Mouse (Mus musculus) liver, adult 2 months (tissue): Measurements from ENCODE around the gene Spred2. TPM values are rescaled to one million over a fixed set of nuclear protein-coding genes. Genes with fewer than 3 reads are reported as not detected.

Experiments
- DNase-seq: peaks from one replicate; pipeline ENCODE4 v3.0.0-alpha.2; 2011; ENCODE audit warnings: low read depth, low spot score; ENCODE audit errors: extremely low read depth
- H3K27ac ChIP-seq: fragments of 200-500 bp; replicated peaks from 2 replicates; pipeline ENCODE4 v1.5.1; 2012; ENCODE audit warnings: low read depth, mild to moderate bottlenecking, control low read depth, inconsistent platforms, low read length; ENCODE audit not compliant: insufficient read depth
- H3K27me3 ChIP-seq: fragments of 200-500 bp; 2 replicates; pipeline ENCODE4 v1.6.1; 2012; ENCODE audit warnings: mild to moderate bottlenecking, moderate library complexity, low read length, inconsistent platforms; ENCODE audit not compliant: control insufficient read depth, insufficient read depth
- H3K36me3 ChIP-seq: fragments of 200-500 bp; 2 replicates; pipeline ENCODE4 v1.6.1; 2012; ENCODE audit warnings: low read length, inconsistent platforms; ENCODE audit not compliant: control insufficient read depth, insufficient read depth
- H3K4me1 ChIP-seq: fragments of 200-500 bp; 2 replicates; pipeline ENCODE4 v1.6.1; 2011; ENCODE audit warnings: low read length; ENCODE audit not compliant: control insufficient read depth, insufficient read depth
- H3K4me3 ChIP-seq: fragments of 200-500 bp; 2 replicates; pipeline ENCODE4 v1.5.1; 2011; ENCODE audit warnings: low read depth, mild to moderate bottlenecking, control low read depth, low read length, moderate library complexity; ENCODE audit not compliant: insufficient read depth
- H3K79me2 ChIP-seq: fragments of 200-500 bp; 2 replicates; pipeline ENCODE4 v1.6.1; 2012; ENCODE audit warnings: inconsistent platforms, mild to moderate bottlenecking, low read length, moderate library complexity; ENCODE audit not compliant: control insufficient read depth, insufficient read depth
- H3K9ac ChIP-seq: fragments of 200-500 bp; 2 replicates; pipeline ENCODE4 v1.6.1; 2012; ENCODE audit warnings: low read depth, mild to moderate bottlenecking, control low read depth, inconsistent platforms, low read length
- CTCF ChIP-seq: fragments of 200-500 bp; IDR thresholded peaks from 2 replicates; pipeline ENCODE4 v1.5.1; 2011; ENCODE audit warnings: low read depth, low read length, control low read depth
- POLR2A ChIP-seq: fragments of 200-500 bp; IDR thresholded peaks from 2 replicates; pipeline ENCODE4 v1.6.1; 2011; ENCODE audit warnings: low read length, control low read depth; ENCODE audit not compliant: insufficient read depth; ENCODE audit errors: extremely low read depth
- WGBS: fragments of 180-500 bp; shearing (Covaris S2); methylation state at CpG from one replicate; pipeline ENCODE4 v1.1.7; 2018; 5-methylcytosine and 5-hydroxymethylcytosine counted together
- polyA plus RNA-seq: library from polyadenylated mRNA; depleted of rRNA; stranded (reverse); fragments of >200 nt; gene quantifications from 2 replicates; pipeline ENCODE4 v1.2.3, GENCODE M21; 2012
- total RNA-seq: library from RNA; depleted of rRNA; stranded (reverse); fragments of >200 nt; gene quantifications from 2 replicates; pipeline ENCODE4 v1.2.3, GENCODE M21; 2014

The Spred2 gene
- total and polyA plus RNA-seq, 2 experiments, result 3.1 to 5.2 TPM

- Histone ChIP-seq H3K9ac (no peak overlapping the region), H3K4me1 (peaks cover 32% of the 10 kb centered on the region), H3K27ac (peak overlapping the region; percentile 21; the same call in 1 of the 2 replicates), H3K36me3 (no peaks in the 10 kb centered on the region), H3K79me2 (peaks cover 21% of the 10 kb centered on the region), H3K4me3 (no peak overlapping the region), H3K27me3 (no peaks in the 10 kb centered on the region)
- peak; percentile 75 for DNase-seq
- TF ChIP-seq CTCF (no peak), POLR2A (no peak)
- WGBS, result 27% methylated on average over 12 of the region's 12 CpGs
Observed at GRCm38 (mm10) chr11:19991303-19991976, 67.3 kb downstream of the Spred2 start.

GRCm38 (mm10) chr11:19992341-19993281 lies 68.4 kb downstream of the Spred2 start:
- DNase-seq, result peak; percentile 97
- peak overlapping the region; percentile 61 for H3K27ac ChIP-seq
- no peak overlapping the region for H3K4me3 ChIP-seq
- peak overlapping the region; percentile 4; the same call in 1 of the 2 replicates for H3K9ac ChIP-seq
- H3K4me1 ChIP-seq, result peaks cover 24% of the 10 kb centered on the region
- H3K36me3 ChIP-seq, result no peaks in the 10 kb centered on the region
- WGBS, result 37% methylated on average over 15 of the region's 15 CpGs
- no peaks in the 10 kb centered on the region for H3K27me3 ChIP-seq
- H3K79me2 ChIP-seq, result peaks cover 21% of the 10 kb centered on the region
- TF ChIP-seq POLR2A, result no peak
- no peak for TF ChIP-seq CTCF

- H3K27ac ChIP-seq, result peak overlapping the region; percentile 49; the same call in 1 of the 2 replicates
- TF ChIP-seq CTCF (no peak), POLR2A (no peak)
- H3K27me3 ChIP-seq, result no peaks in the 10 kb centered on the region
- no peak for DNase-seq
- H3K4me1 ChIP-seq, result peaks cover 20% of the 10 kb centered on the region
- no peaks in the 10 kb centered on the region for H3K36me3 ChIP-seq
- no peak overlapping the region for H3K9ac ChIP-seq
- no peak overlapping the region for H3K4me3 ChIP-seq
- WGBS, result 48% methylated on average over 1 of the region's 1 CpGs
- H3K79me2 ChIP-seq, result peaks cover 21% of the 10 kb centered on the region
Observed at GRCm38 (mm10) chr11:19993753-19994152, 69.6 kb downstream of the Spred2 start.

GRCm38 (mm10) chr11:19994262-19994790 lies 70.2 kb downstream of the Spred2 start:
- H3K4me1 ChIP-seq, result peaks cover 20% of the 10 kb centered on the region
- H3K27ac ChIP-seq, result no peak overlapping the region
- H3K27me3 ChIP-seq, result no peaks in the 10 kb centered on the region
- TF ChIP-seq POLR2A (no peak), CTCF (no peak)
- H3K36me3 ChIP-seq, result no peaks in the 10 kb centered on the region
- no peak overlapping the region for H3K9ac ChIP-seq
- DNase-seq, result no peak
- H3K79me2 ChIP-seq, result peaks cover 17% of the 10 kb centered on the region
- WGBS, result 98% methylated on average over 7 of the region's 7 CpGs
- no peak overlapping the region for H3K4me3 ChIP-seq

GRCm38 (mm10) chr11:19997940-19998339 lies 73.8 kb downstream of the Spred2 start:
- Histone ChIP-seq H3K4me3 (no peak overlapping the region), H3K4me1 (peaks cover 9% of the 10 kb centered on the region), H3K79me2 (peaks cover 13% of the 10 kb centered on the region), H3K27me3 (no peaks in the 10 kb centered on the region), H3K36me3 (0 out of 2 replicates have a peak, but pooled peaks cover 4% of the 10 kb centered on the region), H3K27ac (no peak overlapping the region), H3K9ac (no peak overlapping the region)
- no peak for DNase-seq
- 32% methylated on average over 18 of the region's 18 CpGs for WGBS
- no peak for TF ChIP-seq CTCF
